Mouse (Mus musculus) retina, embryonic 14.5 days (tissue): ENCODE results near the gene Plch2.

Experiments
- DNase-seq: peaks from one replicate; pipeline ENCODE4 v3.0.0-alpha.2; 2015; ENCODE audit warnings: low spot score

Plch2 gene

DNA sequence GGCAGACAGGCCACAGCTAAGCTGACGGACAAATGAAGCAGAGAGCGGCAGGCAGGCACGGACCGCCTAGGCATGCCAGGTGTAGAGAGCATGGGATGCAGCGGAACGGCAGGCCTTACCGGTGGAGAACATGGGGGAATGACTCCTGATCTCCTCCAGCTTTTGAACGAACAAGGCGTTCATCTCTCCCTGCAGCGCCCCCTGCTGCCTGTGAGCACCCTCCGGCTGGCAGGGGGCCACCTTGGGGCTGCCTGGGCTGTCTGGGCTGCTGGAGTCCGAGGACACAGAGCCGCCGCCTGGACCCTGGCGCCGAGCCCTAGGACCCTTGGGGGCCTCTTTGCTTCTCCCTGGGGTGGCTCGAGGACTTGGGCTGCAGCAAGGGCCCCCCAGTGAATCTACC, 70.5 kb downstream of the Plch2 start:
- DNase-seq, result peak; percentile 81

DNA sequence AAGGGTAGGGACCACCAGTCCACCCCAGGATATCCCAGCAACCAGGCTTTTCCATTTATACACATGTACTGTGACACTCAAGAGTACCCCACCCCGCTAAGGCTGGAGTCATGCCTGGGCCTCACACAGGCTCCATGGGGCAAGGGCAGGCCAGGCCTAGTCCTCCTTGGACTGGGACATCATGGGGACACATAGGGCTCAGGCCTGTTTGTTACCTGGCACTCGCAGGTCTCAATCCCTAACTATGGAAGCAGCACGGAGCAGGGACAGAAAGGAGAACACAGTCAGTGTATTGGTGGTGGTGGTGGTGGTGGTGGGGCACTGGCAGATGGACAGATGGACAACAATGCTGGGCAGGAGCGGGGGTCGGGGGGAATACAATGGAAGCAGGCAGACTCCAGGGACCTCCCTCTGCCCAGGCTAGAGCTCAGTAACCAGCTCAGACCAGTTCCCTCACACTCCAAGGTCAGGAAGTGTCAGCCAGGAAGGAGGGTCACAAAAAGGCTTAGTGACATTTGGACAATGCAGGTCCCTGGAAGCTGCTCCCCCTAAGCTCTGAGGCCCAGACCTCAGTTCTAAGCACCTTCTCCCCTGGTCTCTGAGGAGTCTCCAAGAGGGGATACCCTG, 71.3 kb downstream of the Plch2 start:
- DNase-seq, result no peak

DNA sequence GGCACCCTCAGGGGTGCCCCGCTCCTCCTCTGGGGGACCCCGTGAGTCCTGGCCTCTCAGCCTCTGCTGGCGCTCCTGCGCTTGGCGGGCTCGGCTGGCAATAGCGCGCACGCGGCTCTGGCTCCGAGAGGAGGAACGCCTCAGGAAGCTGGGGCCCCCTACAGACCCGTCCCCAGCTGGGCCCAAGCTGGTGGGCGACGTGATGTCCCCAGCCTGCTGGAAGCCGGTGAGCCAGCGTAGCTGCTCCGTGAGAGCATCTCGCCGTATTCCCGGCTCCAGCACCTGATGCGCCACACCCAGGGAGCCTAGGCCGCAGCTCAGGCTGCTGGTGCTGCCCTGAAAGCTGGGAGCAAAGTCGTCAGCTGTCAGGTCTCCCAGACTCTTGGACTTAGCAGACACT, 72.8 kb downstream of the Plch2 start:
- no peak for DNase-seq

DNA sequence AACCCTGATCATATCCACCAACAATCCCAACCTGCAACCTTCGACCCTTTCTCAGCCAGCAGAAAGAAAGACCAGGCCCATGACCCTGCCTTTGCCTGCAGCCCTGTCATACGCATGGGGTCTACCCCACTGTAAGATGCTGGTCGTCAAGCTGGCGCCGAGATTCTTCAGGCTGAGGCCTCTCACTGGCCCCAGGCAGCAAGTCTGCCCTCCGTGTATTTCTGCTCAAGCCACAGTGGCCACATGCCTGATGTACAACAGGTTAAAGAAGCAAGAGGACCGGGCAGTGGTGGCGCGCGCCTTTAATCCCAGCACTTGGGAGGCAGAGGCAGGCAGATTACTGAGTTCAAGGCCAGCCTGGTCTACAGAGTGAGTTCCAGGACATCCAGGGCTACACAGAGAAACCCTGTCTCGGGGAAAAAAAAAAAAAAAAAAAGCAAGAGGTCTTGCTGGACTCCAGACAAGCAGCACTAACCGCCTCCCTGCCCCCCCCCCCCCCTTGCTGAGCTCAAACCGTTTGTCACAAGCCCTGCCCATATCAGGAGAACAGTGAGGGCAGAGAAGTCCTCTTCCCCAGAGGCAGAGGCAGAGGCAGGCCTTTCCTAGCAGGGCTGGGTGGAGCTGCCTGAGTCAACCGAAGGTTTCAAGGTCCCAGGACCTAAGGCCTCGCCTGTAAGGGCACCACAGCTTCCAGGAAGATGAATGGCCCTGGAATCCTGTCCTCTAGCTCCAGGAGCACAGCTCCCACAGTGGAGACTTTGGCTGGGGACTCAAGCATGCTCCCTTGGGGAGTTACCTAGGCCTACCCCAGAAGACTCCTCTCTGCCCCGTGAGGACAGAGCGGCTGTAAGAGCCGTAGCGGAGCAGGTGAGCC, 74.1 kb downstream of the Plch2 start:
- no peak for DNase-seq

DNA sequence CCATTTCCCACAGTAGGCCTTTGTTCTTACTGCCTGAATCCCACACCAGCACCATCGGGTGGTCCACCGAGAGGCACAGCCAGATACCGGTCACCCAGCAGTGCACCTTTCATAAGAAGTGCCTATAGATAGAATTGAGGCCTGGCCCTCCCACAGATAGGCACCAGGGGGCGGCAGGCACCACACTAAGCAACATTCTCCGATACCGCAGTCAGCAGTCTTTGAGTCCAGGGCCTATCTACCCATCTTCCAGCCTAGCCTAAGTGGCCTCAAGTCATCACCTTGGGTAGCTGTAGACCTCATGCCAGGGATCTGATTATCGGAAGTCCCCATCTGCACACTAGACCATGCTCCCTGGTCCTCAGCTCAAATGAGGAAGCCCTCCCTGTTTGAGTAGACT, 75.1 kb downstream of the Plch2 start:
- DNase-seq, result peak; percentile 67

DNA sequence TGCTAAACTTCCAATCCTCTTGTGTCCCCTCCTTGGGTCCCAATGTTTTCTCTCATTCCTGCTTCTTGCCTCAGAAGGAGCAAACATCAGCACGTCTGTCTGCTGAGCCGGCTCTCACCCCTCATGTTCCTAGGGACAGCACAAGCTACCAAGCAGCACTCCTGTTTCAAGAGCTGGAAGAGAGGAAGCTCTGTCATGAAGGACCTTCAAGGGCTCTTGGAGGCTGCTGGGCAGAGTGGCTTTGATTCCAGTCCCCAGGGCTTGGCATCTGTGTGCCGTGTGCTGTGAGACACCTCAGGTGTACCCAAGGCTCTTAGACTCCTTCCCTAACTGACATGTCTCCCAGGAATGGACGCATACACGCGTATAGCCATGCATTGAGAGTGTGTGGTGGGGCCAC, 75.5 kb downstream of the Plch2 start:
- DNase-seq, result no peak

DNA sequence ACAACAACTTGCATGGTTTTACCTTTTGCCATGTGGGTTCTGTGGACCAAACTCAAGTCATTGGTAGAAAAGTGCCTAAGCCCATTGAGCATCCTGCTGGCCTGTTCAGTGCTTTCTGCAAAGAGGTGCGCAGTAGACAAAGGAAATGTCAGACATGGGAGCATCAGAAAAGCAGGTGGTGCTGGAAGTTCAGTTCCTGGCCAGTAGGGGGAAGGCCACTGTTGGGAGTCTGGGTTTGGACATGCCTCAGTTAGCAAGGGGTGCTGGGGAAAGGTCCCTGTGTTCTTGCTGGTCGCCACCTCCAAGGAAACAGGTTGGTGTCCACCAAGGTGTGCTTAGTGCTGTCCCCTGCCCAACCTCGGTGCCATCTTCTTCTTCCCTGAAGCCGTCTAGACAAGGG, 76.5 kb downstream of the Plch2 start:
- DNase-seq, result no peak

DNA sequence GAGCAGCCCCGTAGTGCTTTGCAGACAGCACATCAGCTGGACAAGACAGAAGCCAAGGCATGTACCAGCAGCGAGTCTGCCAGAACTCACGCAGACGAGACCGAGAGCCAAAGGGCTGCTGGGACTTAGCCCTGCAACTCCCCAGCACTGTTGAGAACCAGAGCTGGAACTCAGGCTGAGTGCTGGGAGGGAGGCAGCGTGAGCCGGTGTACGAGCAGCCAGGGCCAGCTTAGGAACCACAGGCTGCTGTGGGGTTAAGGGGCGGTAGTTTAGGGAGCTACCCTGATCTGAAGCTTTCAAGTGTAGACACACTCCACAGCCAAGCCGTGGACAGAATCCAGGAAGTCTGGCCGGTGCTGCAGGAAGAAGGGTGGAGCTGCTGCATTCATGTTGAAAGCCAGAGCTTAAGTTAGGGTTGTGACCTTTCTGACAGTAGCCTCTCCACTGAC, 82.4 kb downstream of the Plch2 start:
- no peak for DNase-seq

DNA sequence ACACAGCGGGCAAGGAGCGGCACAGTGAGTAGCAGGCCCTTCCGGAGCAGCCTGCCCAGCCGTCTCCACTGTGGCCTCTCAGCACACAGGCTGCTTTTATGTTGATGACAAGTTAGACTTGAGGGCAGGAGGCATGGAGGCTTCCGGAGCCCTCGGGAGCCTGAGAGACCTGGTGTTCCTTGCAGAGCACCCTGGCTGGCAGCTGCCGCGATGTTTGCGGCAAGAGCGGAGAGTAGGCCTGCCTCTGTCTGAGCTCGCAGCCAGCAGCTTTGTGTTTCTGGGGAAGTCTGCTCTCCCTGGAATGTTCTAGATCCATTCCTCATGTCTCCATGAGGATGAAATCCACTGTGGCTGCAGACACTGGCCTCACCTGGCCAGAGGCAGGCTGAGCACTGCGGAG, 84.0 kb downstream of the Plch2 start:
- DNase-seq, result no peak

DNA sequence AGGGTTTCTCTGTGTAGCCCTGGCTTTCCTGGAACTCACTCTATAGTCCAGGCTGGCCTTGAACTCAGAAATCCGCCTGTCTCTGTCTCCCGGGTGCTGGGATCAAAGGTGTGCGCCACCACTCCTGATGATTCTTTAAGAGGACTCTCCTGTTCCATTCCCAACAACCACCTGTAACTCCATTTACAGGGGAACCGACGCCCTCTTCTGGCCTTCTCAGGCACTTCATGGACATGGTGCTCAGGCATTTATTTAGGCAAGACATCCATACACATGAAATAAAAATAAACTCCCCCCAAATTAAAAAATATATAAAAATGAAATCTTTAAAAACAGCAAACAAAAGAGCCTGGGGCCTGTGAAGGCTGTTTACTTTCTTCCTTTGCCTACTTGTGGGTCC, 89.4 kb downstream of the Plch2 start:
- DNase-seq, result peak; percentile 77

DNA sequence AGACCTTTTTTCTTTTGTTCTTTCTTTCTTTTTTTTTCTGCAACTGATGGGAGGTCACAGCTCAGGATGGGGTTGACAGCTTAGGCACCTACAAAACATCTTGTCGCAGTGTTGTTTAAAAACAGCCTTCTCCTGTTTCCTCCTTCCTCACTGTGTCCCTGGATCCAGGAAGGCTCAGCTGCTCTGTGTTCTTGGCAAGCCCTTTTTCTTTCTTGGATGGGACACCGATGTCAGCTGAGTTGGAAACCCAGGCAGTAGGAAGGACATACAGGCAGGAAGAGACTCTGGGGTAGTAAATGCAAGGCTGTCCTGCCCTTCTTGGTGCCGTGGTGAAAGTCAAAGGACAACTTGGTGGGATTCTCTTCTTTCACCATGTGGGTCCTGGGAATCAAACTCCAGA, 90.7 kb downstream of the Plch2 start:
- no peak for DNase-seq

DNA sequence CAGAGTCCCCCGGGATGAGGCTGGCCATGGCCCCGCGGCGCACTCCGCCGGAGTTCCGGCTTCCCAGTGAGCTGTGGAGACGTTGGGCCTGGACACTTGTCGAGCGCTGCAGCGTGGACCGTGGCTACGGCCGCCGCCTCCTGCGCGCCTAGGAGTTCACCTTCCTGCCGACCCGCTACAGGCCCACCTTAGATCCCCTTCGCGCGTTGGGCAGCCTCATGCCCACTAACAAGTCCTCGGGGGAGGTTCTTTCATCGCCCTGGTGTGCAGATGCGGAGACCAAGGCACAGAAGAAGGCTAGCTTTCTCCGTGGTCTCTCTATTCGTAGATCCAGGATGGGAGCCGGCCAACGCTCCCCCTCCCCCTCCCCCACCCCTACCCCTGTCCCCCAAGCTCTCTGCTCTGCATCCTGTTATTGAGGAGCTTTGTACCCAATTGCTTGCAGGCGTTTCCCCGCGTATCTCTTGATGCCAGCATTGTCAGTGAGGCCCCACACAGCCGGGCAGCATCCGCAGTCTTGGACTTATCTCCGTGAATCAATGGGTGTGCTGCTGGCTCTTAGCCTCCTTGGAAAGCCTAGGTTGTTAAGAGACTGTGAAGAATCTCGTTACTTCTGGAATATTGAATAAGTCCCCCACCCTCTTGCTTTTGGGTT, 91.9 kb downstream of the Plch2 start:
- DNase-seq, result no peak

DNA sequence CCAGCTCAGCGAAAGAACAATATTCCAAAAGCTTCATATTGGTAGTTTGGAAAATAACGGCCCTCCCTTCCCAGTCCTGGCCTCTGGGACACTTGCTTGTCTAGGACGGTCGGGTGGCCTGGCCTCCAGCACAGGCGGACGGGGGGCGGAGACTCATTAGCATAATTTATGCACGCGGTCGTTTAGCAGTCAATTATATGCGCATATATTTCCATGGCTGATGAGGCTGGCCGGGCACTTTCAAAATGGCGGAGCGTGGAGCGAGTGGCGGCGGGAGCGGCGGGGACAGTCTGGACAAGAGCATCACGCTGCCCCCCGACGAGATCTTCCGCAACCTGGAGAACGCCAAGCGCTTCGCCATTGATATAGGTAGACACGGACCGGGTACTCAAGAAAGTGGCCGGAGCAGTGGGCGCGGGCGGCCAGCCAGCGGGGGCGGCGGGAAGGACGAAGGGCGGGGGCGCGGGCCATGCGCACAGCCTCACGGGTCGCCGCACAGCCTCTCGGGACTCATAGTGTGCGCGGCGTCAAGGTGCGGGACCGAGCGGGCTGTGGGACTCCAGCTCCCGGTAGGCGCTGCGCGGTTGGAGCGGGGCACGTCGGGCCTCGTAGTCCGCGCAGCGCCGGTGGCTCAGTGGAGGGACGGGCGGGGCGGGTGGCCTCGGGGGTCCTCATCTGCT, 92.5 kb downstream of the Plch2 start, which contains the start of gene Pank4:
Gene Pank4, plus strand, starts transcription at position 223 of the 680 bp plus-strand sequence.
- DNase-seq, result peak; percentile 97

DNA sequence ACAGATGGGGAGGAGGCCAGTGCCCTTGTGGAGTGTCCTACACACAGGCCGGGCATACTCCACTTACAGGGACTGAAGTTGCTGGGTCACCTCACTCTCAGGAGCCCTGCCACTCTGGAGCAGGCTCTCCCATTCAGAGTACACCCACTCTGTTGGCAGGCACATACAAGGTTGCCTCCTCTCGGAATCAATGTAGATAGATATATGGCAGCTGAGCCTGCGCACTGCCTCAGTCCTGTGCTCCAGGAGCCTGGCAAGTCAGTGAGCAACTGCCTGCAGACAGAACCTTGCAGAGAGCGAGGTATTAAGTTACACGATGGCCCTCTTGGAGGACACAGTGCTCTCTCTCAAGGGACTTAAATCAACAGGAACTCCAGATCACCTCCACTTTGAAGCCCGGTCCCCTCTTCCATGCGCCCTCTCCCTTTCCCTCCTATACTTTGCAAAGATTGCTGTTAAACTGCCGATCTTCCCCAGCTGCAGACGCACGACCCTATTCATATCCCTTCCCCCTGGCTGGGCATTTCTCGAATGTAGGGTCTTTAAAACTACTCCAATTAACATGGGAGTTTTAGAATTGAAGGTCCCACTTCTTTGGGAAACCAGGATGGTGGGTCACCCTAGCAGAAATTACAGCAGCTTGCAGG, 93.3 kb downstream of the Plch2 start:
- no peak for DNase-seq

DNA sequence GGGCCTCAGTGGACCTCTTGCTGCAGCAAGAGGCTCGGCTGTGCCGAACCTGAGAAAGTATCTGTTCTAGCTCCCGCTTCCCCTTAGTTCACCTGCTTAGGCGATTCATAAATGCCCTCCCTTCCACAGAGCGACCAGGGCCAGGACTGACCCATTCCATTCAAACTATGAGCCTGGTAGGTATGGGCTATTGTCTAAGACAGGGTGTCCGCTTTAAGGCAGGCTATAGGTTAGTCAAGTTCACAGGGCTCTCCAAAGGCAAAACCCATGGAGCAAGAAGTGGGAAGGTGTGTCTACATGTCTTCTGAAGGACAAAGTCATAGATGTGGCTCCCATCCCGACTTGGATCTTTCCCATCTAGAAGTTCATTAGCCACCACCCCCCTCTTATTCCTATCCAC, 93.9 kb downstream of the Plch2 start:
- no peak for DNase-seq

DNA sequence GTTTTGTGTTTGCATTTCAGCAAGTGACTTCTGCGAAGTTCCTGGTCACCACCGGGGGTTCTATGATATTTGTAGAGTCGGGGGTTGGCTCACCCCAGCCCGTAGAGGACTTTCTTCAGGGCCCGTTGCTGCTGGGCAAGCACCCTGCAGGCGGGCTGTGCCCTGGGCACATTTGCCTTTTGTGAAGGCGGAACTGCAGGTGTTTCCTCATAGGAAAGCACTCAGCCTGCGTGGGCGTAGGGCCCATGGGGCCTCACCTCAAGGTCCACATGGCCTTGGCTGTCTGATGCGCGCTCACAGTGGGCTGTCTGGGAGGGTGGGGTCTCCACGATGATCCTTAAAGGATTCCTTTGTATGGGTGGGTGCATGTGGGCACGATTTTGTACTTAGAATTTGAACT, 94.7 kb downstream of the Plch2 start:
- no peak for DNase-seq

DNA sequence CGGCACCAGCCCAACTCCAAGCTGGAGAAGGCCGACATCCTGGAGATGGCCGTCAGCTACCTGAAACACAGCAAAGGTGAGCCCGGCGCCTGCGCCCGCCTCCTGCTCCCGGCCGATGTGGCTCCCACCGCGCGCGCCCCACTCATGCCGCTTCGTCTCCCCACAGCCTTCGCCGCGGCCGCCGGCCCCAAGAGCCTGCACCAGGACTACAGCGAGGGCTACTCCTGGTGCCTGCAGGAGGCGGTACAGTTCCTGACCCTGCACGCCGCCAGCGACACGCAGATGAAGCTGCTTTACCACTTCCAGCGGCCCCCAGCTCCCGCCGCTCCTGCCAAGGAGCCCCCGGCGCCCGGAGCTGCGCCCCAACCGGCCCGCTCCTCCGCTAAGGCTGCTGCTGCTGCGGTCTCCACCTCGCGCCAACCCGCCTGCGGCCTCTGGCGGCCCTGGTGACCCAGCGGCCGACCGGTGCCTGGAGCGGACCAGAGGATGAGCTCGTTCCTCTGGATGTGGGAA, 95.3 kb downstream of the Plch2 start:
- no peak for DNase-seq

DNA sequence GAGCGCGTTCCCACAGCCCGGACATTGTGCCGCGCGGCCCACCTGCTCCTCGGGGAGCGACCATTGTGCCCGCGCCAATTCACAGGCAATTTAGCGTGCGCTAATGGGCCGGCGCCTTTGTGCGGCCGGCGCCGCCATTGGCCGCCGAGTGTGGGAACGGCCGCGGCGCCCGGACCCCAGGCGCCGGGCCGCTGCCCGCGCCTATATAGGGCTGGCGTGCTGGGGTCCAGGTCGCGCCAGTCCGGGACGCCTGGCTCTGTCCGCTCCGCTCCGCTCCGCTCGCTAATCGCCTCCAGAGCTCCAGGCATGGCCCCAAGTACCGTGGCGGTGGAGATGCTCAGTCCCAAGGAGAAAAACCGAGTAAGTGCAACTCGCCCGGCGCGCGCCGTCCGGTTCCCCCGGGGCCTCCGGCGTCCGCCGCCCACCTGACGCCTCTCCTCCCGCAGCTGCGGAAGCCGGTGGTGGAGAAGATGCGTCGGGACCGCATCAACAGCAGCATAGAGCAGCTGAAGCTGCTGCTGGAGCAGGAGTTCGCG, 95.8 kb downstream of the Plch2 start, which contains the start of gene Hes5:
Gene Hes5, plus strand, starts transcription at position 234 of the 536 bp plus-strand sequence.
- DNase-seq, result peak; percentile 96

DNA sequence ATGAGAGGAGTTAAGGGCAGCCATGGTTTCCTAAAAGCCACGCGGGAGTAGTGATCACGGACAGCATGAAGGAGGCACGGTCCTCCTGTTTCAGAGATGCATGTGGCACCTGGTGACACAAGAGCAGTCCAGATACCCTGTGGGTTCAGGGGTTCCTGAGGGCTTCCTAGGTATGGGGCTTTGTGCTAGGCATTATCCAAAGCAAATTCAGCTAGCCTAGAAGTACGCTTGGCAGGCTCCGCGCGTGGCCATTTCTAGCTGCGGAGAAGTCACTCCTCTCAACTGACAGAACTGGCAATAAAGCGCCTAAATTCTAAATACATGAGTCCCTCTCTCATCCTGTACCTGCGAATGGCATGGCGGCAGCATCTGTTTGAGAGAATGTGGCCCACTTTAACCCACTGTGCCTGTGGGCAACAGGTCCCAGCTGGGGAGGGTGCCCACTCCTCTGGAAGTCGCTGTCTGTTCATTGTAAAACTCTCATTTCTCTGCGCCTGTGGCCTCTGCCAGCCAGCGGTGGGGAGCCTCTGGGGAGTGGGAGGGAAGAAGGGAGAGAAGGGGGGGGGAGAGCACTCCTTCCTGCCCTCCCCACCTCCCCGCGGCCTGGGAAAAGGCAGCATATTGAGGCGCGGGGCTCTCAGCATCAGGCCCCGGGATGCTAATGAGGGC, 96.4 kb downstream of the Plch2 start:
- no peak for DNase-seq

DNA sequence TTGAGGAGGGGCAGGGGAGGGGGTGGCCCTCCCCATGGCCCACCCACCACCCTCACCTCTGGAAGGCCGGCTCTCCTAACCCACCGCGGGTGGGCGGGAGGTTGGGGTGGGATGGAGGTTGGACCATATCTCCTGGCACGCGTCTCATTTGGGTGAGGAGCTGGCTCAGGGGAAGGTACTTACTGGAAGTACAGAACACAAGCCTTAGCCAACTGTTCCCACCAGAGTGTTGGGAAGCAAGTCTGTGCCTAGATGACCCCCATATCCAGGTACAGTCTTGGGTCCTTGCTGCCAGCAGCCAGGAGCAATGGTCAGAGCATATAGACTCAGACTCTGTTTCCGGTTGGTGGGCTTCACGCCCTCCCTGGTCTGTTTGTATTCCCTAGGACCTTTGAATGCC, 98.0 kb downstream of the Plch2 start:
- no peak for DNase-seq

DNA sequence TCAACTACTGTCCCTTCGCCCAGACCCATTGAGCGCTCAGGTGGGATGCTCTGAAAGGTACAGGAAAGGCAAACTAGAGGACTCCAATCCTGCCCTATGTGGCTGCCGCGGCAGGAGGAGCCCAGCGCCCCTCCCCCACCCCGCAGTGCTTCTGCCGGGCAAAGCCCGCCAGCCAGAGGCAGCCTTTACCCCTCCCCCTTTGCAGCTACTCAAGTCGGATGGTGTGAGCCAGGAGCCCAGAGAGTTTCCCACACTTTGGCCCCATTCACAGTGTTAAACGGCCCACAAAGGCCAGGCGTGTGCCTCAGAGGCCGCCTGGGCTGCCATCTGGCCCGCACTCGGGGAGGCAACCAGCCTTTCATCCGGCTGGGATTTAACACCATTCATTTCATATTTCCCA, 98.4 kb downstream of the Plch2 start:
- DNase-seq, result peak; percentile 96
